Mouse (Mus musculus): Measurements from ENCODE around the gene Lurap1. TPM values are rescaled to one million over a fixed set of nuclear protein-coding genes. Genes with fewer than 3 reads are reported as not detected.

Gene Lurap1
- polyA plus RNA-seq, 1 experiment from 2014 or later: 2.9 TPM

DNA sequence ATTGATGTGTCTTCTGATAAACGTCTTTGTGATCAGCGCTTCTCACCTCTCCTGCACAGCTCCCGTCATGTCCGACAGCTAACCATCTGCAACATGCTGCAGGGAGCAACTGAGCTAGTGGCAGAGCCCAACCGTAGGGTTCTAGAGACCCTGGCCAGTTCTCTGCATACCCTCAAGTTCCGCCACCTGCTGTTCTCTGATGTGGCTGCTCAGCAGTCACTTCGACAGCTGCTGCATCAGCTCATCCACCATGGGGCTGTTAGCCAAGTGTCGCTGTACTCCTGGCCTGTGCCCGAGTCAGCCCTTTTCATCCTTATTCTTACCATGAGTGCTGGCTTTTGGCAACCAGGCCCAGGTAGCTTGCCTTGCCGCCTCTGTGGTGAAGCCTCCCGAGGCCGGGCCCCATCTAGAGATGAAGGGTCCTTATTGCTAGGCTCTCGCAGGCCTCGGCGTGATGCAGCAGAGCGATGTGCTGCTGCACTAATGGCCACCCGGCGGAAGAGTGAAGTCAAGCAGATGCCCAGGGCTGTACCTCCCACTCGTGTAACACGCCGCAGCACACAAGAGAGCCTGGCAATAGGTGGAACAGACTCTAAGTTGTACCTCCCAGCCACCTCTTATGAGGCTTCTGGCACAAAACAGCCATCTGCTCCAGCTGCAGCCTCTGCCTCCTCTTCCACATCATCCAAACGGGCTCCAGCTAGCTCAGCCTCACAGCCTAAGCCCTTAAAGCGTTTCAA, 62.5 kb downstream of the Lurap1 start:
- no peak for ATAC-seq (ENCODE audit: low FRiP score, low read depth)
- Histone ChIP-seq H3K36me3 (peaks cover 82% of the 10 kb centered on the region), H3K4me1 (replicated peaks) (no peaks in the 10 kb centered on the region), H3K9ac (no peak overlapping the region), H3K4me2 (no peak overlapping the region), H3K4me3 (no peak overlapping the region), H3K27me3 (no peaks in the 10 kb centered on the region), H3K27ac (replicated peaks) (no peak overlapping the region), H3K9me3 (no peaks in the 10 kb centered on the region)
- 86% methylated on average over 23 of the region's 23 CpGs for whole genome bisulfite sequencing

Other genes starting within 250 kb of the Lurap1 start
- gene Dmbx1, start 211.4 kb downstream of the Lurap1 start, polyA plus RNA-seq (2015; fragmentation: Nextera tagmentation; extraction: Ambion mirVana): 8.3 and 8.6 TPM in 2 replicates
- 22.7 and 25.9 TPM in 2 replicates for gene Faah, start 133.4 kb downstream of the Lurap1 start, polyA plus RNA-seq (2015; fragmentation: Nextera tagmentation; extraction: Ambion mirVana)
- 12.3 and 12.5 TPM in 2 replicates for gene Nsun4, start 97.5 kb downstream of the Lurap1 start, polyA plus RNA-seq (2015; fragmentation: Nextera tagmentation; extraction: Ambion mirVana)
- 459 and 497 TPM in 2 replicates for gene Uqcrh, start 76.3 kb downstream of the Lurap1 start, polyA plus RNA-seq (2015; fragmentation: Nextera tagmentation; extraction: Ambion mirVana)
- gene Lrrc41, start 76.1 kb downstream of the Lurap1 start, polyA plus RNA-seq (2015; fragmentation: Nextera tagmentation; extraction: Ambion mirVana): 74.3 and 77.3 TPM in 2 replicates
- gene Rad54l, start 27.6 kb downstream of the Lurap1 start, polyA plus RNA-seq (2015; fragmentation: Nextera tagmentation; extraction: Ambion mirVana): 9.9 and 10.7 TPM in 2 replicates
- 69.5 and 69.9 TPM in 2 replicates for gene Pomgnt1, start 27.5 kb downstream of the Lurap1 start, polyA plus RNA-seq (2015; fragmentation: Nextera tagmentation; extraction: Ambion mirVana)
- gene Tspan1, start 16.3 kb upstream of the Lurap1 start, polyA plus RNA-seq (2015; fragmentation: Nextera tagmentation; extraction: Ambion mirVana): 0.21 TPM in 1 of 2 replicates, not detected in the other
- gene 1700042G07Rik, start 22.0 kb upstream of the Lurap1 start, polyA plus RNA-seq (2015; fragmentation: Nextera tagmentation; extraction: Ambion mirVana): not detected in 2 replicates
- gene Gm49337, start 22.0 kb upstream of the Lurap1 start, polyA plus RNA-seq (2015; fragmentation: Nextera tagmentation; extraction: Ambion mirVana): not detected in 2 replicates
- 55.5 and 58.4 TPM in 2 replicates for gene Pik3r3, start 70.3 kb upstream of the Lurap1 start, polyA plus RNA-seq (2015; fragmentation: Nextera tagmentation; extraction: Ambion mirVana)